Mouse (Mus musculus) layer of hippocampus, postnatal 10 days (tissue): ENCODE data around the gene F8a. TPM values are rescaled to one million over a fixed set of nuclear protein-coding genes. Genes with fewer than 3 reads are reported as not detected.
A peak's percentile ranks its signal among the peaks of the same experiment; 100 is the strongest.
"Not testable (repeated sequence)": the region's sequence is repeated elsewhere in the genome, so short reads cannot be mapped to it uniquely, and the experiment has no call there.

Experiments used
- DNase-seq, 2 experiments: peaks; one replicate each; pipeline ENCODE4 v3.0.0; 2021; ENCODE audit warnings: low spot score in 2 of 2
- long read RNA-seq: library from polyadenylated mRNA; stranded (forward); transcript quantifications from one replicate; pipeline ENCODE4 v2.0.0, GENCODE M21; 2023
- total RNA-seq, 2 experiments: library from RNA; stranded (reverse); gene quantifications; 2 replicates each; pipeline ENCODE4 v1.2.3; 2021

Gene F8a
- total RNA-seq: 10 to 100 TPM; 13.4 to 15.2 TPM
- long read RNA-seq, transcript F8a-201 (1 exons, 2,505 nt): major isoform, 40 of 40 reads
- long read RNA-seq, partial matches to known transcripts: 0 of 40 reads
- long read RNA-seq, other reads (novel, unspliced or antisense): 0 of 40 reads

DNA sequence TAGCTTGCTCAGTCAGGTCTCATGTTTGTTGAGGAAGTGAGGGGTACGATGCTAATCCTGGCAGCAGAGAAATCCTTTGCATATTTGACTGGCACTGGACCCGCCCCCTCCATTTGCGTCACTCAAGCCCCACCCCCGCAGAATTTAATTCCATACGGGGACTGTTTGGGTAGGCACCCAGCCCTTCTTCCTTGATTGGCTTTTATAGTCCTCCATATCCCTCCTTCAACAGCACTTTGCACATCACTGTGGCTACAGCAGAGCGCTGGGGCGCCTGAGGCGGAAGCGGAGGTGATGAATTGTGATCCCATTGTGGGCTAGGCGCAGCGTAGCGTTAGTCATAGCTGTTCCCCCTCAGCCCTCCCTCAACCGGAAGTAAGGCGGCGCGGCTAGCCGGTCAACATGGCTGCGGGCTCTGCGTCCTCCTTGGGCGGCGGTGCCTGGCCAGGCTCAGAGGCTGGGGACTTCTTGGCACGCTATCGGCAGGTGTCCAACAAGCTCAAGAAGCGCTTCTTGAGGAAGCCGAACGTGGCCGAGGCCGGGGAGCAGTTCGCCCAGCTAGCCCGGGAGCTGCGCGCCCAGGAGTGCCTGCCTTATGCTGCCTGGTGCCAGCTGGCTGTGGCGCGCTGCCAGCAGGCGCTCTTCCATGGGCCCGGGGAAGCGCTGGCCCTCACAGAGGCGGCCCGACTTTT lies at the start of gene F8a:
Gene F8a (plus strand): TSS at position 378 of the 692 bp plus-strand sequence.
- peak; percentile 69 to 77 for DNase-seq

GRCm38 (mm10) chrX:73191934-73192333 lies 36.2 kb upstream of the F8a start, which contains the start of gene Xlr3b:
Gene Xlr3b (plus strand): TSS chrX:73192207.
- DNase-seq: not testable (repeated sequence)

- not testable (repeated sequence) for DNase-seq
Measured at GRCm38 (mm10) chrX:73213819-73214564, 14.1 kb upstream of the F8a start, which contains the start of gene Xlr4b. Gene Xlr4b (plus strand): TSS chrX:73214333.

GRCm38 (mm10) chrX:73225365-73225764 lies 2.7 kb upstream of the F8a start:
- no peak for DNase-seq

GRCm38 (mm10) chrX:73228606-73229214 lies 619 bp downstream of the F8a start:
- peak; percentile 50 to 57 for DNase-seq

- DNase-seq: no peak
Measured at GRCm38 (mm10) chrX:73229288-73229687, 1.2 kb downstream of the F8a start.

DNA sequence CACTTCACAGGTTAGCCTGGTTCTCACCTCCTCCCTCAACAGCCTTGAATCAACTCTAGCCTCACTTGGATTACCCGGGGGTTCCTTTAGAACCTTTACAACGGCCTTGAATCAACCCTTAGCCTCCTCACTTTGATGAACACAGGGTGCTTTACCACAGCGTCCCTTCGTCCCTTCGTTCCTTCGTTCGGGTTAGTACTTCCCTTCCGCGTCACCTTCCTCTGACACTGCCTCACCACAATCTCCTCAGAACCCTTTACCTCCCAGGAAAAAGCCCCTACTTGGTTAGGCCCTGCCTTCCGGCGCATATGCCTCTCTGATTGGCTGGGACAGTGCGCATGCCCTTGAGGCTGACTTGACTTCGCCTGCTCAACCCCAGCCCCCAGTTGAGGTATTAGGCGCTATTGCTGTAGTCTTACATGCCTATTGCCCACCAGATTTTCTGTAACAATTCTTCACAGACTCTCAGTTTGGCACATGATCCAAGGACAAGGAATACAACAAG lies 14.8 kb downstream of the F8a start, which contains the start of gene Xlr4c:
Gene Xlr4c (minus strand): TSS at position 310 of the 505 bp plus-strand sequence.
- not testable (repeated sequence) for DNase-seq

GRCm38 (mm10) chrX:73262428-73262827 lies 34.3 kb downstream of the F8a start:
- not testable (repeated sequence) for DNase-seq

DNA sequence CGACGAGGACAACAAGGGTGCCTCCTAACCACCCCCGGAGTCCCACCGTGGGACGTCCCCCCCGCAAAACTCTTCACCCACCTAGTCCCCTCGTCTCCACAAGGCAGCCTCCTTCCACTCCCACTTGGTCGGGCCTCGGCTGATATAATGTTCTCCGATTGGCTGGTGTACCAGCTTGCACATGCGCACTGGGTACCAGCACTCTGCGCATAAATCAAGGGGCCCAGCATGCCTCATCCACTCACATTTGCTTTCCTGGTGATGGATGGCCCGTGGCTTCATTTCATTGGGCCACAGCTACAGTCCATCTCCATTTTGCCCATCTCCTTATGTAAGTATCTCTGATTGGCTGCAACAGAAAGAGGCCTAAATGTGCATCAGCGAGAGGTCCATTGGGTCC lies 37.2 kb downstream of the F8a start, which contains the start of gene Xlr3c:
Gene Xlr3c (minus strand): TSS at position 121 of the 400 bp plus-strand sequence.
- not testable (repeated sequence) for DNase-seq

Other genes starting within 250 kb of the F8a start
- gene Zfp185, start 241.0 kb upstream of the F8a start, total RNA-seq: 1 to 10 TPM; 1.0 to 1.7 TPM
- gene Pnma5, start 191.2 kb upstream of the F8a start, total RNA-seq: under 1 TPM; 0.65 to 0.80 TPM
- 10 to 100 TPM; 25.5 to 28.1 TPM for gene Pnma3, start 163.5 kb upstream of the F8a start, total RNA-seq
- gene Xlr4a, start 145.8 kb upstream of the F8a start, total RNA-seq: under 1 TPM in 1 of 2 experiments, not detected in 1; 0.32 TPM
- under 1 TPM; 0.62 to 0.80 TPM for gene Xlr3a, start 131.2 kb upstream of the F8a start, total RNA-seq
- 1 to 10 TPM; 1.8 to 2.3 TPM for gene Gm14685, start 111.2 kb upstream of the F8a start, total RNA-seq
- not detected for gene Xlr5b, start 79.5 kb upstream of the F8a start, total RNA-seq
- 1 to 10 TPM in 1 of 2 experiments, under 1 TPM in 1; 0.48 to 2.1 TPM for gene DXBay18, start 78.8 kb upstream of the F8a start, total RNA-seq
- gene Spin2d, start 51.3 kb upstream of the F8a start, total RNA-seq: not detected
- 1 to 10 TPM; 4.1 to 7.0 TPM for gene Xlr3b, start 36.1 kb upstream of the F8a start, total RNA-seq
- gene Xlr4b, start 14.0 kb upstream of the F8a start, total RNA-seq: under 1 TPM in 1 of 2 experiments, not detected in 1; 0.51 TPM
- gene Xlr4c, start 14.8 kb downstream of the F8a start, total RNA-seq: not detected
- gene Xlr3c, start 37.1 kb downstream of the F8a start, total RNA-seq: not detected
- gene Xlr5a, start 64.7 kb downstream of the F8a start, total RNA-seq: not detected
- not detected for gene Xlr5c, start 64.7 kb downstream of the F8a start, total RNA-seq
- not detected for gene Gm45015, start 108.5 kb downstream of the F8a start, total RNA-seq
- gene Zfp275, start 114.3 kb downstream of the F8a start, total RNA-seq: 10 to 100 TPM; 12.1 to 16.1 TPM
- under 1 TPM; 0.16 to 0.29 TPM for gene Gm18336, start 170.4 kb downstream of the F8a start, total RNA-seq
- gene Zfp92, start 182.8 kb downstream of the F8a start, total RNA-seq: 1 to 10 TPM; 3.2 to 4.9 TPM
- not detected for gene Trex2, start 207.1 kb downstream of the F8a start, total RNA-seq
- gene Haus7, start 230.8 kb downstream of the F8a start, total RNA-seq: 10 to 100 TPM; 18.4 to 19.7 TPM